Mouse (Mus musculus) forebrain, embryonic 11.5 days (tissue): ENCODE data around the gene Ankib1. TPM values are rescaled to one million over a fixed set of nuclear protein-coding genes. Genes with fewer than 3 reads are reported as not detected.

Source experiments
- ATAC-seq: fragments of 200-750 bp; cut with Nextera tagmentation; replicated peaks from 2 replicates; pipeline ENCODE4 v1.8.0; 2017; ENCODE audit warnings: moderate TSS enrichment; ENCODE audit not compliant: low FRiP score
- DNase-seq: peaks from one replicate; pipeline ENCODE4 v3.0.0-alpha.2; 2017; ENCODE audit warnings: low spot score
- H3K27ac ChIP-seq: fragments of 300-500 bp; sonication (generic); 2 replicates; pipeline ENCODE4 v1.5.1; 2014; ENCODE audit warnings: low read depth, low read length
- H3K27me3 ChIP-seq: fragments of 300-500 bp; sonication (generic); 2 replicates; pipeline ENCODE4 v1.6.1; 2014; ENCODE audit warnings: mild to moderate bottlenecking, low read length, mixed read lengths; ENCODE audit not compliant: control insufficient read depth, insufficient read depth
- H3K36me3 ChIP-seq: fragments of 300-500 bp; sonication (generic); 2 replicates; pipeline ENCODE4 v1.6.1; 2014; ENCODE audit warnings: mild to moderate bottlenecking, low read length, moderate library complexity, mixed read lengths; ENCODE audit not compliant: control insufficient read depth, insufficient read depth
- H3K4me1 ChIP-seq: fragments of 300-500 bp; sonication (generic); replicated peaks from 2 replicates; pipeline ENCODE4 v1.6.1; 2014; ENCODE audit warnings: low read length, mixed read lengths; ENCODE audit not compliant: control insufficient read depth, insufficient read depth
- H3K4me2 ChIP-seq: fragments of 300-500 bp; sonication (generic); 2 replicates; pipeline ENCODE4 v1.6.1; 2014; ENCODE audit warnings: low read depth, mild to moderate bottlenecking, low read length, moderate library complexity, mixed read lengths; ENCODE audit not compliant: severe bottlenecking
- H3K4me3 ChIP-seq: fragments of 300-500 bp; sonication (generic); 2 replicates; pipeline ENCODE4 v1.5.1; 2014; ENCODE audit warnings: low read depth, low read length
- H3K9ac ChIP-seq: fragments of 300-500 bp; sonication (generic); 2 replicates; pipeline ENCODE4 v1.6.1; 2014; ENCODE audit warnings: low read length
- H3K9me3 ChIP-seq: fragments of 300-500 bp; sonication (generic); 2 replicates; pipeline ENCODE4 v1.6.1; 2016; ENCODE audit warnings: low read length, mixed read lengths; ENCODE audit not compliant: control insufficient read depth
- WGBS: fragments of 180-500 bp; shearing (Covaris S2); extraction: QIAGEN DNeasy Blood & Tissue Kit; methylation state at CpG from one replicate; pipeline ENCODE4 v1.1.7; 2014; 5-methylcytosine and 5-hydroxymethylcytosine counted together
- polyA plus RNA-seq: library from polyadenylated mRNA; unstranded; fragments of >200 nt; fragmentation: Nextera tagmentation; extraction: Ambion mirVana; gene quantifications from 2 replicates; pipeline ENCODE4 v1.2.1, GENCODE M21; 2014

Ankib1 gene
- 17.0 and 18.3 TPM in 2 replicates for polyA plus RNA-seq

DNA sequence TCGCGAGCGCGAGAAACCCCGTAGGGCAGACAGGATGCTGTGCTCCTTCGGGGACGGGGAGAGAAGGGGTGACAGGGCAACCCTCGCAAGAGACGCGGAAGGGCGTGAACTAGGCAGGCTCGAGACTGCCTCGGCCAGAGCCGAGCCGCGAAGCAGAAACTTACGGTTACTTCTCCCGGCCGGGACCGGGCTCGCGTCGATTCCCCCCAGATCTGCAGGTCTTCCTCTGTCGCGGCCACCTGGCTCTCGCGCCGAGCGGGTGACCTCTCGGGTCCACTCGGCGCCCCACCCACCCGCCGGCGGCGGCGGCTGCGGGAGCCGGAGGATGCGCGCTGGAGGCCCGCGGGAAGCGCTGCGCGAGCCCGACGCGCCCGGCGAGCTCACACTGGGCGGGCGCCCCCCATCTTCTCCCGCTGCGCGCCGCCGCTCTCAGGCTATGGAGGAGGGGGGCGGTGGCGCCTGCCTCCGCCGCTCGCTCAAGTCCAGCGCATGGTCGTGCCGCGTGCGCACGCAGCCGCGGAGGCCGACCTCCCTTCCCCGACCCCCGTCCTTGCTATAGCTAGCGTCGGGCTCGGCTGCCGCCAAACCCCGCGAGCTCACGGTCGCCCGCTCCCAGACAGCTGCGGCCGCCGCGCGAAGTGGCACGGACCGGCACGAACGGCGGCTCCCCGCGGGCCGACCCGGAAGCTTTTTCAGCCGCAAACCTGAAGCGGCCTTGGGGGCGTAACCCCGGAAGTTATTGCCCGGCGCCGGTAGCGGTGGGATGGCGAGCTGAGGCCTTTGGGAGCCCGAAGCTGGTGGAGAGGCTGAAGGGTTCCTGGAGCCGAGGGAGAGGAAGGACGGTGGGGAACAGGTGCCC lies at the start of gene Ankib1, which contains the start of gene Krit1:
Gene Ankib1 (minus strand): TSS at position 493 of the 859 bp plus-strand sequence.
Gene Krit1 (plus strand): TSS at position 752 of the 859 bp plus-strand sequence.
- no peaks in the 10 kb centered on the region for H3K27me3 ChIP-seq
- peak within 1 kb of the TSS; percentile 86 for H3K27ac ChIP-seq
- H3K4me1 ChIP-seq = peaks cover 3% of the 10 kb centered on the region; the same call in 1 of the 2 replicates
- no peaks in the 10 kb centered on the region for H3K36me3 ChIP-seq
- H3K4me2 ChIP-seq = peak within 1 kb of the TSS; percentile 87
- H3K9ac ChIP-seq = peak within 1 kb of the TSS; percentile 84
- peak within 1 kb of the TSS; percentile 90 for H3K4me3 ChIP-seq
- under 1% methylated on average over 91 of the region's 109 CpGs for WGBS
- DNase-seq (peak; percentile 91), ATAC-seq (peak; percentile 94)
- H3K9me3 ChIP-seq = no peaks in the 10 kb centered on the region

DNA sequence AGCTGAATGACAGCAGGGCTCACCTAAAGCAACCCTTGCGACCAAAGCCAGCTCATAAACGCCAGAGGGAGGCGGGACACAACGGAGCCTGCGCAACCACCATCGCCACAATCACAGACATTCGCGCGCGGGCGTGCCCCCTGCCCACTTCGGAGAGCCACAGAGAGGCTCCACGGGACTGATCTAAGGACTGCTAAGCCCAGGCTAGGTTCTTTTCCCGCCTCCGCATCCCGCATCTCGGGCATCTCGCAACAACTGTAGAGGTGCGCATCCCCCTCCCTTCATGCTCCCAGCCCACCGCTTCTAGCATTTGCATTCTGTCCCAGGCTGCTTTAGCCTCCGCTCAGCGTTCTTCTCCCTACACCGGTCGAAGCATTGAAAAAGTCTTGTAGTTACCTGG lies 42.3 kb upstream of the Ankib1 start, which contains the start of gene Lrrd1:
Gene Lrrd1 (plus strand): TSS at position 148 of the 400 bp plus-strand sequence.
- Histone ChIP-seq H3K9ac (peak within 1 kb of the TSS; percentile 59), H3K9me3 (no peaks in the 10 kb centered on the region), H3K4me1 (no peaks in the 10 kb centered on the region), H3K36me3 (no peaks in the 10 kb centered on the region), H3K27me3 (no peaks in the 10 kb centered on the region), H3K27ac (no peak within 1 kb of the TSS), H3K4me3 (peak within 1 kb of the TSS; percentile 31), H3K4me2 (peak within 1 kb of the TSS; percentile 59)
- ATAC-seq (peak; percentile 42; the same call in 1 of the 2 replicates), DNase-seq (peak; percentile 62)
- WGBS = 6% methylated on average over 24 of the region's 24 CpGs

- WGBS = 77% methylated on average over 1 of the region's 1 CpGs
- Histone ChIP-seq H3K27me3 (no peaks in the 10 kb centered on the region), H3K27ac (no peak overlapping the region), H3K4me2 (no peak overlapping the region), H3K9ac (no peak overlapping the region), H3K36me3 (peaks cover 4% of the 10 kb centered on the region; the same call in 1 of the 2 replicates), H3K9me3 (no peaks in the 10 kb centered on the region; the same call in 1 of the 2 replicates), H3K4me3 (no peak overlapping the region), H3K4me1 (no peaks in the 10 kb centered on the region)
- DNase-seq (no peak), ATAC-seq (no peak)
These were observed 31.4 kb upstream of the Ankib1 start for GRCm38 (mm10) chr5:3834107-3834506.

GRCm38 (mm10) chr5:3808472-3808871 lies 5.7 kb upstream of the Ankib1 start:
- Histone ChIP-seq H3K9ac (no peak overlapping the region), H3K9me3 (no peaks in the 10 kb centered on the region), H3K4me3 (no peak overlapping the region), H3K4me2 (no peak overlapping the region), H3K4me1 (peaks cover 3% of the 10 kb centered on the region; the same call in 1 of the 2 replicates), H3K36me3 (no peaks in the 10 kb centered on the region), H3K27me3 (no peaks in the 10 kb centered on the region), H3K27ac (no peak overlapping the region)
- WGBS = 91% methylated on average over 1 of the region's 1 CpGs
- DNase-seq (no peak), ATAC-seq (no peak)

DNA sequence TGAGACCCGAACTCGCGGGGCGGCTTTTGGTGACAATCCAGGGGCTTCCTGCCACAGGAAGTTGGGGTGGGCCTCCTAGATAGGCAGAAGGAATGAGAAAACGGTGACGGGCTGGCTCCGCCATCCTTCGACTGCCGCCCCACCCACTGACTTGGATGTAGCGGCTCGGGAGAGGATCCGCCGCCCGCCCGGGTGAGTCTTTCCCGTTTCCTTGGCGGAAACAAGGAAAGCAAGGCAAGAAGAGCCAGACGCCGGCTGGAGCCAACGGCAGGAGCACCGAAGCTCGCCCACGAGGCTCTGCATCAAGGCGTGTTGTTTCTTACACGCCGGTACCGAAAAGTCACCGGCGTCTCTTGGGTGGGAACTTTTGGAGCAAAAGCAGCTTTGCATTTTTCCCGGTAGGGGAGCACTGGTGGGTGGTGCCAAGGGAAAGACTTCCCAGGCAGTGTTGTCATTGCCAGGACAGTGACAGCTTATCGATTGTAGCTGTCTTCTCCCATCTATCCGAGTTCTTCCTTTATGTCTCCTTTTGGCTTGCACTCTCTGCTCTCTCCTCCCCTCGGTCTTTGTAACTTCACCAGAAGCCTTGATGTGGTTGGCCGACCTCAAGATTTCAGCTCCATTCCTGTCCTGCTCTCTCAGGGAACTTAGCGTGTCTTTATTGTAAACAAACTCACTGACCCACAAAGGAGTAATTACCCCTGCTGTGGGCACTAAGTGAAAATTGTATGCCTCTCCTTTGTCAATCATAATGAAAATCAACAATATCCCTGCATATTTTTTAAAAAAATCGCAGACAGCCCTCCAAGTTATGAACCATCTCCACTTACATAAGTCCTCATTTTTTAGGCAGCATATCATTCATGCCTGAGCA lies 804 bp upstream of the Ankib1 start:
- peak overlapping the region; percentile 86 for H3K27ac ChIP-seq
- ATAC-seq = peak; percentile 78
- no peaks in the 10 kb centered on the region for H3K27me3 ChIP-seq
- no peaks in the 10 kb centered on the region for H3K9me3 ChIP-seq
- no peaks in the 10 kb centered on the region for H3K36me3 ChIP-seq
- H3K4me1 ChIP-seq = peaks cover 3% of the 10 kb centered on the region; the same call in 1 of the 2 replicates
- WGBS = under 1% methylated on average over 36 of the region's 36 CpGs
- peak overlapping the region; percentile 87 for H3K4me2 ChIP-seq
- H3K9ac ChIP-seq = peak overlapping the region; percentile 84
- H3K4me3 ChIP-seq = peak overlapping the region; percentile 90
- DNase-seq = no peak

DNA sequence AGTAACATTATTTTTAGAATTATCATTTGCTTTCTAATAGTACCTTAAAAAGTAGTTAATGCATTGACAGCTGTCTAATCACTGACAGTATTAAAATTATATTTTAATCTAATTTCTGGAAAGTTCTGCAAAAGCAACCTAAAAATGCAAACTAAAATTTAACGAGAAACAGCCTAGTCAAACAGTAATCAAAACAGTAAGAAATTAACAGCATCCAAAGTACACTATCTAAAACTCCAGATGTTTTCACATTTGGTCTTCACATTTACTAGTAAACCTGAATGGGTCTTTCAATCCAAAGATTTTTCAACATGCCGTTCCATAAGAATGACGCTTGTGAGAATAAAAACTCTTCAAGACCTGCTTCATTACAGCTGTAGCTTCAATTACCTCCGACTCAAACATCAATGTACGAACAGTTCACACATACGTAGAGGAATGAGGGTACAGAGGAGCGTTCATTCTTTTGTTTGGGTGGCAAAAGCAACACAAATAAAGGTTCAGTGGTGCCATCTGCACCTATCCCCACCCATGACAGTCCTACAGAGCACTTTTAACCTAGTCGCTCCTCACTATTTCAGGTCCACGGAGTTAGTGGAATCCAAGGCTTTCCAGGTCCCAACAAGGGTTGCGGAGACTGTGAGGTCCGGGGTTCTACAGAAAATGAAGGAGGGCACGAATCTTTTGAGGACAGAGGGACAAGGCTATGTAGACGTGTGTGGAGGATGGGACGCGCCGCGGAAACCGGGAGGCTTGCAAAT lies 873 bp downstream of the Ankib1 start:
- peak overlapping the region; percentile 87 for H3K4me2 ChIP-seq
- DNase-seq = no peak
- no peak overlapping the region for H3K27ac ChIP-seq
- peak overlapping the region; percentile 90 for H3K4me3 ChIP-seq
- H3K4me1 ChIP-seq = peaks cover 3% of the 10 kb centered on the region; the same call in 1 of the 2 replicates
- ATAC-seq = peak; percentile 11
- 6% methylated on average over 18 of the region's 18 CpGs for WGBS
- H3K36me3 ChIP-seq = no peaks in the 10 kb centered on the region
- peak overlapping the region; percentile 84 for H3K9ac ChIP-seq
- H3K9me3 ChIP-seq = no peaks in the 10 kb centered on the region
- H3K27me3 ChIP-seq = no peaks in the 10 kb centered on the region

DNA sequence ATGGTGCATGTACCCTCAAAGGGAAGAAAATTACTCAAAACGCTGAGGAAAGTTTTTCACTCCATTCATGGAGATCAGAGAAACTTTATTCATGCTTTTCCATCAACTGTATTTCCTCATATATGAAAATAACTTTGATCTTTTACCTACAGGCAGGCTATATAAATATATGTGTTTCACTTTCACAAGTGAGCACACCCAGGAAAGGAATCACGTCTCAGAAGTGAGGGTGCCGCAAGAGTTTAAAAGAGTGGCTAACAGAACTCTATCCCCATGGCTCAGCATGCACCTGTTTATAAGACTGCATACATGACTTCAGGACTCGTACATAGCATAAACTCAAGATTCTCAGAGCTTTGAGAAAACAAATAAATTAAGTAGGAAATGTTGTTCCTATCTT lies 1.8 kb downstream of the Ankib1 start:
- Histone ChIP-seq H3K27me3 (no peaks in the 10 kb centered on the region), H3K4me1 (peaks cover 3% of the 10 kb centered on the region; the same call in 1 of the 2 replicates), H3K9ac (no peak overlapping the region), H3K4me3 (no peak overlapping the region), H3K27ac (no peak overlapping the region), H3K9me3 (no peaks in the 10 kb centered on the region), H3K36me3 (no peaks in the 10 kb centered on the region), H3K4me2 (no peak overlapping the region)
- DNase-seq (no peak), ATAC-seq (no peak)
- 83% methylated on average over 4 of the region's 4 CpGs for WGBS
